Comparison of ENCODE assay signal across 8 mouse cellular contexts in genomic region chr4:56222023-56222776, GRCm38 (mm10).
A peak's percentile ranks its signal among the peaks of the same experiment; 100 is the strongest.
DNase-seq lines count a peak whose midpoint lies in the region; ATAC-seq and TF ChIP-seq lines count a peak whose summit lies in the region.

No protein-coding gene starts in this region.

- H3K4me1 ChIP-seq in testis, adult 2 months (ENCODE audit: control insufficient read depth, insufficient read depth, low read length): no peaks in the 10 kb centered on the region
- H3K4me1 ChIP-seq in lung, postnatal 0 days (ENCODE audit: insufficient read depth, low read depth, low read length): peaks cover 3% of the 10 kb centered on the region; the same call in 1 of the 2 replicates

- H3K27ac ChIP-seq in testis, adult 2 months (ENCODE audit: control insufficient read depth, insufficient read depth, low read depth, low read length): peak overlapping the region; percentile 66
- peak overlapping the region; percentile 51 for H3K27ac ChIP-seq in lung, postnatal 0 days (ENCODE audit: low read length)

- 0 out of 2 replicates have a peak, but pooled peaks have one; percentile 36 for TF ChIP-seq EP300 in lung, postnatal 0 days (IDR thresholded peaks at IDR 0.05)

- H3K4me2 ChIP-seq in lung, postnatal 0 days (replicated peaks; ENCODE audit: low read depth, low read length): peak overlapping the region; percentile 50

- H3K9me3 ChIP-seq in lung, postnatal 0 days (ENCODE audit: low read length): no peaks in the 10 kb centered on the region

- no peak overlapping the region for H3K9ac ChIP-seq in lung, postnatal 0 days (replicated peaks; ENCODE audit: low read depth)

- DNase-seq in testis, postnatal 14 days (ENCODE audit: low spot score): no peak
- DNase-seq in embryo, embryonic 11 days: peak; percentile 50
- peak; percentile 60 to 77 for DNase-seq in heart, postnatal 10 days
- DNase-seq in kidney, postnatal 25 days: peak; percentile 47 to 60
- peak; percentile 76 for DNase-seq in lung, postnatal 0 days (ENCODE audit: low spot score)
- DNase-seq in ovary, postnatal 36 days (ENCODE audit: low spot score): peak; percentile 54
- DNase-seq in urinary bladder, adult 2 months (ENCODE audit: low spot score): peak; percentile 43

- no peaks in the 10 kb centered on the region for H3K36me3 ChIP-seq in testis, adult 2 months (ENCODE audit: control insufficient read depth, insufficient read depth, low read length)
- H3K36me3 ChIP-seq in lung, postnatal 0 days (ENCODE audit: insufficient read depth, low read length): no peaks in the 10 kb centered on the region

- intact Hi-C loops in heart, postnatal 10 days (cut with DNase I): loop anchor here (5.0 kb wide), 2 partner anchors 690 to 705 kb away; partner anchors contain the start of gene Klf4

- 0 out of 2 replicates have a peak overlapping the region, but pooled peaks have one; percentile 19 for H3K4me3 ChIP-seq in testis, adult 2 months (ENCODE audit: control insufficient read depth, low read depth, low read length)
- peak overlapping the region; percentile 28 for H3K4me3 ChIP-seq in lung, postnatal 0 days (ENCODE audit: low read depth, low read length)

- ATAC-seq in lung, postnatal 0 days: peak; percentile 59

- no peaks in the 10 kb centered on the region for H3K27me3 ChIP-seq in testis, adult 2 months (ENCODE audit: control insufficient read depth, insufficient read depth, low read length)
- H3K27me3 ChIP-seq in lung, postnatal 0 days (replicated peaks; ENCODE audit: insufficient read depth, low read length): no peaks in the 10 kb centered on the region

- WGBS in lung, postnatal 0 days: 23% methylated on average over 8 of the region's 8 CpGs

- no peak for TF ChIP-seq POLR2A in testis, adult 2 months (IDR thresholded peaks at IDR 0.05; ENCODE audit: control insufficient read depth, low read depth, low read length)

- TF ChIP-seq CTCF in testis, adult 2 months (IDR thresholded peaks at IDR 0.05; ENCODE audit: control insufficient read depth, insufficient read depth, insufficient replicate concordance, low read depth, low read length): peak; percentile 26; the same call in 1 of the 2 replicates
- peak; percentile 80 for TF ChIP-seq CTCF in lung, postnatal 0 days (IDR thresholded peaks at IDR 0.05)
